Mouse (Mus musculus): ENCODE measurements around the gene Med24. TPM values are rescaled to one million over a fixed set of nuclear protein-coding genes. Genes with fewer than 3 reads are reported as not detected.
"Not testable (repeated sequence)": the region's sequence is repeated elsewhere in the genome, so short reads cannot be mapped to it uniquely, and the experiment has no call there.

The Med24 gene
- polyA plus RNA-seq, 1 experiment from 2014 or later: 55.1 TPM

DNA sequence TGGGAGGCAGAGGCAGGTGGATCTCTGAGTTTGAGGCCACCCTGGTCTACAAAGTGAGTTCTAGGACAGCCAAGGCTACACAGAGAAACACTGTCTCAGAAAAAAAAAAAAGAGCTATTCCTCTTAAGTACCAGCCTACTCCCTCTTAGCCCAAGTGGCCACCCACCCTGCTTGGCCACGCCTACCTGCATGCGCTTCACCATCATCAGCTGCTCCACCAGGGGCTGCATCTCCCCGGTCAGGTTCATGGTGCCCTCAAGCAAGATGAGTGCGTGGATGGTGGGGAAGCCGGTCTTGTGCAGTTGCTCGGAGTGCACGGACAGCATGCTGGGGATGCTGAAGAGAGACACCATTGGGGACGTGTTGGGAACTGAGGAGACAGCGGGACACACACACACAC lies 13.3 kb downstream of the Med24 start:
- ATAC-seq (replicated peaks; ENCODE audit: insufficient number of reproducible peaks, low FRiP score, low TSS enrichment, low read depth) (no peak), DNase-seq (ENCODE audit: low spot score) (no peak)
- Histone ChIP-seq H3K36me3 (replicated peaks; ENCODE audit: control insufficient read depth, insufficient read depth, low read depth, low read length) (no peaks in the 10 kb centered on the region; the same call in 1 of the 2 replicates), H3K4me2 (ENCODE audit: low read depth, low read length) (no peak overlapping the region), H3K4me1 (ENCODE audit: control insufficient read depth, insufficient read depth, low read length) (no peaks in the 10 kb centered on the region), H3K9ac (replicated peaks; ENCODE audit: low read length) (no peak overlapping the region), H3K4me3 (ENCODE audit: low read depth, low read length) (no peak overlapping the region), H3K27me3 (ENCODE audit: control insufficient read depth, insufficient read depth, low read length) (no peaks in the 10 kb centered on the region), H3K27ac (replicated peaks; ENCODE audit: low read depth, low read length) (no peak overlapping the region), H3K9me3 (replicated peaks; ENCODE audit: control insufficient read depth, low read length) (no peaks in the 10 kb centered on the region)
- 89% methylated on average over 9 of the region's 9 CpGs for WGBS

DNA sequence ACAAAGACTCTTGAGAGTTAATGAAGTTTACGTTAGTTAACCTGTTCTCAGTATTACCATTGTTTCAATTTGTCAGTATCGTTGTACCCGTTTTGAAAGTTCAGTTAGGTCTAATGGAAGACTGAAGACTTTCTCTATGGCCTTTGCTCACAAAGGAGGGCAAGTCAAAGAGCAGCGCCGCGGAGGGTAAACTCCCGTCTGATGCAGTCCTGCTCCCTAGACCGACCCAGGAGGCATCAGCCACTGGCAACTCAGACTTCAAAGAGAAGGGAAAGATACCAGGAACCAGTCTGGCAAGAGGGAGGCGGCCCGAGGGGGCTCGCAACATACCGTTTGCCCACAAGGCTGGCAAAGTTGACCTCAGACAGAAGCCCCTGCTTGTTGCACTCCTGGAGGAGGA lies 15.5 kb downstream of the Med24 start:
- no peak overlapping the region for H3K27ac ChIP-seq (replicated peaks; ENCODE audit: low read depth, low read length)
- H3K9me3 ChIP-seq (replicated peaks; ENCODE audit: control insufficient read depth, low read length): no peaks in the 10 kb centered on the region
- H3K4me1 ChIP-seq (ENCODE audit: control insufficient read depth, insufficient read depth, low read length): no peaks in the 10 kb centered on the region
- H3K27me3 ChIP-seq (ENCODE audit: control insufficient read depth, insufficient read depth, low read length): no peaks in the 10 kb centered on the region
- H3K4me2 ChIP-seq (ENCODE audit: low read depth, low read length): no peak overlapping the region
- no peak overlapping the region for H3K9ac ChIP-seq (replicated peaks; ENCODE audit: low read length)
- peaks cover 5% of the 10 kb centered on the region for H3K36me3 ChIP-seq (replicated peaks; ENCODE audit: control insufficient read depth, insufficient read depth, low read depth, low read length)
- ATAC-seq (replicated peaks; ENCODE audit: insufficient number of reproducible peaks, low FRiP score, low TSS enrichment, low read depth) (no peak), DNase-seq (ENCODE audit: low spot score) (no peak)
- 86% methylated on average over 12 of the region's 12 CpGs for WGBS
- no peak overlapping the region for H3K4me3 ChIP-seq (ENCODE audit: low read depth, low read length)

DNA sequence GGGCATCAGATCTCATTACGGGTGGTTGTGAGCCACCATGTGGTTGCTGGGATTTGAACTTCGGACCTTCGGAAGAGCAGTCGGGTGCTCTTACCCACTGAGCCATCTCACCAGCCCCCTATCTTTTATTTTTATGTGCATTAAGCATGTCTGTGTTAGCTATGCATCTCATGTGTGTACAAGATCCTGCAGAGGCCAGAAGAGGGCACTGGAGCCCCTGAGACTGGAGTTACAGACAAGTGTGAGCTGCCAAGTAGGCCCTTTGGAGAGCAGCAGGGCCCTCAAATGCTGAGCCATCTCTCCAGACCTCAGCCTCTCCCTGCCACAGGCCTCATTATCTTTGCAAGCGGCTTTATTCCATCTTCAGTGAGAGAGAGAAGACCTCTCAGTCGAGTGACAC lies 17.2 kb downstream of the Med24 start:
- DNase-seq (ENCODE audit: low spot score); H3K9me3 ChIP-seq (replicated peaks; ENCODE audit: control insufficient read depth, low read length); H3K36me3 ChIP-seq (replicated peaks; ENCODE audit: control insufficient read depth, insufficient read depth, low read depth, low read length); H3K27ac ChIP-seq (replicated peaks; ENCODE audit: low read depth, low read length); H3K4me2 ChIP-seq (ENCODE audit: low read depth, low read length); H3K9ac ChIP-seq (replicated peaks; ENCODE audit: low read length); H3K27me3 ChIP-seq (ENCODE audit: control insufficient read depth, insufficient read depth, low read length); H3K4me1 ChIP-seq (ENCODE audit: control insufficient read depth, insufficient read depth, low read length); H3K4me3 ChIP-seq (ENCODE audit: low read depth, low read length); ATAC-seq (replicated peaks; ENCODE audit: insufficient number of reproducible peaks, low FRiP score, low TSS enrichment, low read depth): not testable (repeated sequence)
- 96% methylated on average over 6 of the region's 6 CpGs for WGBS

DNA sequence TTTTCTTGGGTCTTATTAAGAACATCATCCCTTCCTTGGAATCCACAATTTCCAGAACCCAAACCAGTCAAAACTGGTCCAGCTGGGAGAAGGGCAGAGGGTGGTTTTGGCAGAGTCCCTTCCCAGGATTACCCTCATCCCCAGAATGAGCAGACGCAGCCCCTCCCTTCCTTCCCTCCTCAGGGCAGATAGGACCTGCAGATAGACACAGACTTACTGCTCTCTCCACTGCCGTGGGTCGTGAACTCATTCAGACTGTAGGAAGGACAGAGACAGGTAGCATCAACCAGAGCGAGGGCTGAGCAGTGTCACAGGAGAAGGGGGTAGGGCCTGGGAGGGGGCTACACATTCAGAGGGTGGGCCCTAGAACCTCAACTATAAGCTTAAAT lies 18.2 kb downstream of the Med24 start:
- ATAC-seq (replicated peaks; ENCODE audit: insufficient number of reproducible peaks, low FRiP score, low TSS enrichment, low read depth) (no peak), DNase-seq (ENCODE audit: low spot score) (no peak)
- 72% methylated on average over 4 of the region's 4 CpGs for WGBS
- H3K4me3 ChIP-seq (ENCODE audit: low read depth, low read length): no peak overlapping the region
- H3K27me3 ChIP-seq (ENCODE audit: control insufficient read depth, insufficient read depth, low read length): no peaks in the 10 kb centered on the region
- H3K4me1 ChIP-seq (ENCODE audit: control insufficient read depth, insufficient read depth, low read length): no peaks in the 10 kb centered on the region
- H3K9ac ChIP-seq (replicated peaks; ENCODE audit: low read length): no peak overlapping the region
- H3K9me3 ChIP-seq (replicated peaks; ENCODE audit: control insufficient read depth, low read length): no peaks in the 10 kb centered on the region
- no peak overlapping the region for H3K4me2 ChIP-seq (ENCODE audit: low read depth, low read length)
- no peak overlapping the region for H3K27ac ChIP-seq (replicated peaks; ENCODE audit: low read depth, low read length)
- H3K36me3 ChIP-seq (replicated peaks; ENCODE audit: control insufficient read depth, insufficient read depth, low read depth, low read length): peaks cover 10% of the 10 kb centered on the region

DNA sequence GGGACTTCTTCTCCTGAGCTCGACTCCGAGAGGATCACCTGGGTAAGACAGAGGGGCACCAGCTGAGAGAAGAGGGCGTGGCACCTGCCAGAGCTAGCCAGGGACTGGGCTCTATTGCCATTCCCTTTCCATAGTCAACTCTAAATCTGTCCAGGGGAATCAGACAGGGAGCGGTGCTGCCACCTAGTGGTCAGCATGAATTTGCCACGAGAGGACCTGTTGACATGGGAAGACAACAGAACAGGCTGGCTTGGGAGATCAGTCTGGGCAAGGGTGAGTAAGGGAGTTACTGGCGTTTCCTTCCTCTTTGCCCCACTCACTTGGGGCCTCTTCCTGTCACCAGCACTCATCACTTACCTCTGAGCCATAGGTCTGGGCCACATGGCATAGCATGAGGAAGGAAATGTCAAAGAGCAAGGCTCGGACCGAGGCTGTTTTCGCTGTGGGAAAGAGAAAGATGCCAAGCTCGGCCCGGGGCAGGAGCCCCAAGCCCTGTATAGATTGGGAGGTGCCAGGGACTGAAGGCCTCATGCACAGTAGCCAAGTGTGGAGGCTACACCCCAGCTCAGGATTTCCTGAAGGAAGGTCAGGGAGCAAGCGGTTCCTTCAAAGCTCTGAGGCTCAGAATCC lies 18.7 kb downstream of the Med24 start:
- Histone ChIP-seq H3K36me3 (replicated peaks; ENCODE audit: control insufficient read depth, insufficient read depth, low read depth, low read length) (peaks cover 12% of the 10 kb centered on the region), H3K4me1 (ENCODE audit: control insufficient read depth, insufficient read depth, low read length) (no peaks in the 10 kb centered on the region), H3K9ac (replicated peaks; ENCODE audit: low read length) (no peak overlapping the region), H3K9me3 (replicated peaks; ENCODE audit: control insufficient read depth, low read length) (no peaks in the 10 kb centered on the region), H3K27ac (replicated peaks; ENCODE audit: low read depth, low read length) (no peak overlapping the region), H3K4me3 (ENCODE audit: low read depth, low read length) (no peak overlapping the region), H3K27me3 (ENCODE audit: control insufficient read depth, insufficient read depth, low read length) (no peaks in the 10 kb centered on the region), H3K4me2 (ENCODE audit: low read depth, low read length) (no peak overlapping the region)
- ATAC-seq (replicated peaks; ENCODE audit: insufficient number of reproducible peaks, low FRiP score, low TSS enrichment, low read depth): peak; percentile 36; the same call in 1 of the 2 replicates
- WGBS: 56% methylated on average over 12 of the region's 12 CpGs
- peak; percentile 88 for DNase-seq (ENCODE audit: low spot score)

DNA sequence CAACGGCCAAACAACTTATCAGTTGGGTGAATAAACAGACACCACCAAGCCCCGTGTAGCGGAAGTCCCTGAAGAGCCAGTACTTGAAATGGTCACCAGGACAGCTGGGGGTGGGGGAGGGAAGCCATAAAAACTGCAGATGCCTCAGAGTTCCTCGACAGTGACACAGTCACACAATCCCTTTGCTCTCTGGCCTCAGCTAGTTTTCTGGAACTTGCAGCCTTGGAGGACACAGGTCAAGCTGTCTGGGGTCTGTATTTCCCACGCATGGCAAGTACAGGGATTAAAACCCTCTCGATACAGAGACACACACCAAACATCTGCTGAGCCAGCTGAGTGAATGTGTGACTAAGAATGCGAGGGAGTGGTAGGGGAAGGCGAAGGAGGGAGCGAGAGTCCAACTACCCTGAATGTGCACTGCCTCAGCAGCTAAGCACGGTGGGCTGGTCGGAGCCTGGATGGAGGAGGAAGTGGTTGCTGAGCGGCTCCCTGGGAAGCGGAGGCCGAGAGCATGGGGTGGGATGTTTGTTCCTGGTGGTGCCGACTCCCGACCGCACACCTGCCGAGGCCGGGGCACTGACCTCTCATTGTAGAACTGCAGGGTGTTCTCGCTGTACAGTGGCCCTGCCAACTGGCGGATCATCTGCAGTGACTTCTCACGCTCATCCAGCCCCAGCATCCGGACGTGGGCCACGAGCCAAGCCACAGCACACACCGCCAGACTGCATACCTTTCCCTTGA lies 20.1 kb downstream of the Med24 start:
- no peak overlapping the region for H3K4me2 ChIP-seq (ENCODE audit: low read depth, low read length)
- peaks cover 14% of the 10 kb centered on the region for H3K36me3 ChIP-seq (replicated peaks; ENCODE audit: control insufficient read depth, insufficient read depth, low read depth, low read length)
- no peaks in the 10 kb centered on the region for H3K27me3 ChIP-seq (ENCODE audit: control insufficient read depth, insufficient read depth, low read length)
- H3K9ac ChIP-seq (replicated peaks; ENCODE audit: low read length): no peak overlapping the region
- no peak for ATAC-seq (replicated peaks; ENCODE audit: insufficient number of reproducible peaks, low FRiP score, low TSS enrichment, low read depth)
- H3K4me1 ChIP-seq (ENCODE audit: control insufficient read depth, insufficient read depth, low read length): no peaks in the 10 kb centered on the region
- 89% methylated on average over 26 of the region's 26 CpGs for WGBS
- H3K27ac ChIP-seq (replicated peaks; ENCODE audit: low read depth, low read length): no peak overlapping the region
- no peak overlapping the region for H3K4me3 ChIP-seq (ENCODE audit: low read depth, low read length)
- no peak for DNase-seq (ENCODE audit: low spot score)
- H3K9me3 ChIP-seq (replicated peaks; ENCODE audit: control insufficient read depth, low read length): no peaks in the 10 kb centered on the region

DNA sequence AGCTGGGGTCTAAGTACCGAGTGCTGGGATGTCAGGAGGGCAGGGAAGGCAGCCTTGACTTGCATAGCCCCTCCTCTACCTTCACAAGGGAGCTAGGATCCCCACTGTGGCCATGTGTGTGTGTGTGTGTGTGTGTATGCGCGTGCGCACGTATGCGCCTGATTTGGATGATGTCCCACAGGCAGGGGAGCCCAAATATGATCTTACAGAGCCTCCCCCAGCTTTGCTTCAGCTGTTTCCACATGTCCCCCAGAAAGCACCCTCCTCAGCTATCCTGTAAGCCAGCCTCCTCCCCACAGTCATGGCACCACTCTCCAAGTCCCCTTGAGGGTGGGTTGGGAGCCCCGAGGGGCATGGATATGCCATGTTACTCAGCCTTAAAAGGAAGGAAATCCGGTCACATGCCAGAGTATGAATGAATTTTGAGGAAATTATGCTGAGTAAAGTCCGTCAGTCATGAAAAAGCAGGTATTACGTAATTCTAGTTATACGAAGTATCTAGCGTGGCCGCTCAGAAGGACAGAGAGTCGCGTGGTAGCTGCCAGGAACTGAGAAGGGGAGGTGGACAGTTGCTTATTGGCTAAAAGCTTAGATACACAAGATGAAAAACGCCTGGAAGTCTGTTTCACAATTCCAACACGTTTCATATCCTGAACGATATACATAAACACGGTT lies 20.8 kb downstream of the Med24 start:
- Histone ChIP-seq H3K4me1 (ENCODE audit: control insufficient read depth, insufficient read depth, low read length) (no peaks in the 10 kb centered on the region), H3K36me3 (replicated peaks; ENCODE audit: control insufficient read depth, insufficient read depth, low read depth, low read length) (peaks cover 14% of the 10 kb centered on the region), H3K27me3 (ENCODE audit: control insufficient read depth, insufficient read depth, low read length) (no peaks in the 10 kb centered on the region), H3K9me3 (replicated peaks; ENCODE audit: control insufficient read depth, low read length) (no peaks in the 10 kb centered on the region), H3K4me3 (ENCODE audit: low read depth, low read length) (no peak overlapping the region), H3K27ac (replicated peaks; ENCODE audit: low read depth, low read length) (no peak overlapping the region), H3K9ac (replicated peaks; ENCODE audit: low read length) (no peak overlapping the region), H3K4me2 (ENCODE audit: low read depth, low read length) (no peak overlapping the region)
- ATAC-seq (replicated peaks; ENCODE audit: insufficient number of reproducible peaks, low FRiP score, low TSS enrichment, low read depth) (no peak), DNase-seq (ENCODE audit: low spot score) (no peak)
- 91% methylated on average over 19 of the region's 19 CpGs for WGBS
